Mouse (Mus musculus) stomach, postnatal 0 days (tissue): ENCODE measurements around the gene Brsk2.

Experiments
- CTCF ChIP-seq: IDR thresholded peaks from 2 replicates; pipeline ENCODE4 v1.5.1; 2016; ENCODE audit warnings: antibody characterized with exemption, low read depth, mild to moderate bottlenecking, moderate library complexity
- EP300 ChIP-seq: optimal IDR thresholded peaks from 2 replicates; pipeline ENCODE3; 2016; ENCODE audit warnings: antibody characterized with exemption

DNA sequence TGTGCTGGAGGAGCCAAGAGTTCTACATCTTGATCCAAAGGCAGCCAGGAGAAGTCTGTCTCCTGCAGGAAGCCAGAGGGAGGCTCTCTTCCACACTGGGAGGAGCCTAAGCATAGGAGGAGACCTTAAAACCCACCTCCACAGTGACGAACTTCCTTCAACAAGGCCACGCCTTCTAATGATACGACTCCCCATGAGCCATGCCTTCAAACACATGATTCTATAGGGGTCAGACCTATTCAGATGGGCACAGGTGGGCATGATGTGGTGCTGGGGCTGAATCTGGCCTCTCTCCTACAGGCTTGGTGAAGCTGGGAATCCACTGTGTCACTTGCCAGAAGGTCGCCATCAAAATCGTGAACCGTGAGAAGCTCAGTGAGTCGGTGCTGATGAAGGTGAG, 31.7 kb downstream of the Brsk2 start:
- no peak for TF ChIP-seq CTCF
- no peak for TF ChIP-seq EP300
